Mouse (Mus musculus): ENCODE measurements at regions not wholly inside any gene's neighbourhood (a gene's known extent, or its start where the extent isn't known, plus 50 kb on each side); places are given as distances from the start of the nearest gene placed in this dataset.

GRCm38 (mm10) chr13:78324443-78325206, 125.1 kb upstream of the Nr2f1 start:
- TF ChIP-seq GATA4 (IDR thresholded peaks at IDR 0.05; ENCODE audit: insufficient replicate concordance, low read length) = no peak

- TF ChIP-seq GATA4 (IDR thresholded peaks at IDR 0.05; ENCODE audit: insufficient replicate concordance, low read length) = no peak
Observed at GRCm38 (mm10) chr13:78323183-78323582, 123.6 kb upstream of the Nr2f1 start.

- no peak for TF ChIP-seq GATA4 (IDR thresholded peaks at IDR 0.05; ENCODE audit: insufficient replicate concordance, low read length)
Observed at GRCm38 (mm10) chr13:78318434-78318833, 118.9 kb upstream of the Nr2f1 start.

- TF ChIP-seq GATA4 (IDR thresholded peaks at IDR 0.05; ENCODE audit: insufficient replicate concordance, low read length) = no peak
Observed at GRCm38 (mm10) chr13:78310837-78311236, 111.3 kb upstream of the Nr2f1 start.

Measured in liver, adult (tissue).